Mouse (Mus musculus) midbrain, embryonic 15.5 days (tissue): ENCODE data around the gene Maats1. TPM values are rescaled to one million over a fixed set of nuclear protein-coding genes. Genes with fewer than 3 reads are reported as not detected.
A peak's percentile ranks its signal among the peaks of the same experiment; 100 is the strongest.

Experiments
- ATAC-seq: fragments of 200-750 bp; cut with Nextera tagmentation; replicated peaks from 2 replicates; pipeline ENCODE4 v1.8.0; 2017; ENCODE audit warnings: moderate TSS enrichment
- H3K27ac ChIP-seq: fragments of 300-500 bp; sonication (generic); 2 replicates; pipeline ENCODE4 v1.5.1; 2015; ENCODE audit warnings: mild to moderate bottlenecking, inconsistent platforms
- H3K27me3 ChIP-seq: fragments of 300-500 bp; sonication (generic); replicated peaks from 2 replicates; pipeline ENCODE4 v1.6.1; 2015; ENCODE audit warnings: inconsistent platforms
- H3K36me3 ChIP-seq: fragments of 300-500 bp; sonication (generic); replicated peaks from 2 replicates; pipeline ENCODE4 v1.6.1; 2015; ENCODE audit warnings: inconsistent platforms
- H3K4me1 ChIP-seq: fragments of 300-500 bp; sonication (generic); 2 replicates; pipeline ENCODE4 v1.6.1; 2015; ENCODE audit warnings: inconsistent platforms
- H3K4me2 ChIP-seq: fragments of 300-500 bp; sonication (generic); 2 replicates; pipeline ENCODE4 v1.6.1; 2015; ENCODE audit warnings: inconsistent platforms, mild to moderate bottlenecking, moderate library complexity
- H3K4me3 ChIP-seq: fragments of 300-500 bp; sonication (generic); 2 replicates; pipeline ENCODE4 v1.5.1; 2015; ENCODE audit warnings: mild to moderate bottlenecking, inconsistent platforms
- H3K9ac ChIP-seq: fragments of 300-500 bp; sonication (generic); 2 replicates; pipeline ENCODE4 v1.6.1; 2015; ENCODE audit warnings: mild to moderate bottlenecking, inconsistent platforms
- H3K9me3 ChIP-seq: fragments of 300-500 bp; sonication (generic); 2 replicates; pipeline ENCODE4 v1.6.1; 2016; ENCODE audit warnings: inconsistent platforms
- WGBS: fragments of 180-500 bp; shearing (Covaris S2); methylation state at CpG from one replicate; pipeline ENCODE4 v1.1.7; 2015; ENCODE audit warnings: mixed read lengths; 5-methylcytosine and 5-hydroxymethylcytosine counted together
- polyA plus RNA-seq: library from polyadenylated mRNA; unstranded; fragments of >200 nt; fragmentation: Nextera tagmentation; extraction: Ambion mirVana; gene quantifications from 2 replicates; pipeline ENCODE4 v1.2.1, GENCODE M21; 2015

Gene Maats1
- polyA plus RNA-seq = 1.1 and 1.5 TPM in 2 replicates

DNA sequence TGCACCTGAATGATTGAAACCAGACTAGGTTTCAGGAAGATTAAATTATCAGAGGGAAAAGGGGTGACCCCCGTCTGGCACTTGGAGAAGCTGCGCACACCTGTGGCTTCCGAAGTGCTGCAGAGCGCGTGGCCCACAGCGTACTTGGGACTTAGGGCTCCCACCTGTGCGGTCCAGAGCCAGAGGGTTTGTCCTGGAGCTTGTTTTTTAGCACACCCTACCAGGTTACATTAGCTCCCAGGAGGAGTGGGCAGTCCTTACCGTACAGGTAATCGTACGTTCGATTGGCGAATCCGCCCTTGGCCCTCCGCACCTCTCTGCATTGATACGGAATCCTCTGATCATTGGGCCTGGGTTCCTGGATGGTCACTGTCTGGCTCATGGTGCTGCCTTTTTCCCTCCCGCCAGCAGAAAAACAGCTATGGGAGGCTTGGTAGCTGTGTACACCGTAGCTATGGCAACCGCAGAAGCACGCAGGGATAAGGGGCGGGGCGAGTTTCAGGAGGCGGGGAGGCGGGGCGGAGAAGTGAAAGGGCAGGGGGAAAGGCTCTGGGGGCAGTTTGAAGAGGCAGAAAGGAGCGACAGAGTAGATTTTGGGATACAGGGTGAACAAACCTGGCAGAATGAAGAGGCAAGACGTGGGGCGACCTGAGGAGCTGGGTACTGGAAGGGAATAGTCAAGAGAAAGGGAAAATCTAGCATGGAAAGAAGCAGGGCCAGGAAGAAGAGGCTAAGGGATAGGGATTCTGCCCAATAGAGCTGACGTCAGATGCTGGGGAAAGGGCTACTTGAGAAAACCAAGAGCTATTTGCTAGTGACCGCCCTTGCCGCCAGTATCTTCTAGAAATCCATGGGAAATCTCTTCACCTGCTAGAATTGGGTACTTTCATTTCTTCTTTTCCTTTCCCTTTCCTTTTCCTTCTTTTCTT is at the start of gene Maats1:
Gene Maats1, minus strand, starts transcription at position 748 of the 929 bp plus-strand sequence.
- H3K9ac ChIP-seq = peak within 1 kb of the TSS; percentile 40
- H3K27me3 ChIP-seq = no peaks in the 10 kb centered on the region
- no peaks in the 10 kb centered on the region for H3K36me3 ChIP-seq
- H3K4me3 ChIP-seq = peak within 1 kb of the TSS; percentile 42
- no peak within 1 kb of the TSS for H3K27ac ChIP-seq
- peaks cover 6% of the 10 kb centered on the region for H3K4me1 ChIP-seq
- no peaks in the 10 kb centered on the region for H3K9me3 ChIP-seq
- H3K4me2 ChIP-seq = peak within 1 kb of the TSS; percentile 69
- ATAC-seq = peak; percentile 94
- WGBS = 6% methylated on average over 30 of the region's 30 CpGs

DNA sequence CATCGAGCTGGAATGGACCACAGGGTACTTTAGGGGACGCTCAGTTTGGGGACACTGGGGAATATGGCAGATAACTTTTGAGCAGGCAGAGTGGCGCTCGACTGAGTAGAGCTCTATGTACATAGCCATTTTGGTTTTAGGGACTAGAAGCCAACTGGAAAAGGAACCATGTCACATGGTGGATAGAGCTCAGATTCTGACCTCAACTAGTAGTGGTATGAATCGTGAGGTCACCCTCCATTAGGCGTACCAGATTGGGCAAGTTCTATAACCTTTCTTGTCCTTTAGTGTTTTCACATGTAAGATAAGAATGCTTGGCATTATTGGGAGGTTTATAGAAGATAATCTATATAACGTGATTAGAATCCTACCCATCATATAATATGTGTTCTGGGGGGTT is 48.4 kb upstream of the Maats1 start:
- Histone ChIP-seq H3K27ac (no peak overlapping the region), H3K4me2 (no peak overlapping the region), H3K9ac (no peak overlapping the region), H3K27me3 (no peaks in the 10 kb centered on the region), H3K36me3 (no peaks in the 10 kb centered on the region), H3K9me3 (no peaks in the 10 kb centered on the region), H3K4me1 (no peaks in the 10 kb centered on the region), H3K4me3 (no peak overlapping the region)
- no peak for ATAC-seq
- WGBS = 92% methylated on average over 7 of the region's 7 CpGs

DNA sequence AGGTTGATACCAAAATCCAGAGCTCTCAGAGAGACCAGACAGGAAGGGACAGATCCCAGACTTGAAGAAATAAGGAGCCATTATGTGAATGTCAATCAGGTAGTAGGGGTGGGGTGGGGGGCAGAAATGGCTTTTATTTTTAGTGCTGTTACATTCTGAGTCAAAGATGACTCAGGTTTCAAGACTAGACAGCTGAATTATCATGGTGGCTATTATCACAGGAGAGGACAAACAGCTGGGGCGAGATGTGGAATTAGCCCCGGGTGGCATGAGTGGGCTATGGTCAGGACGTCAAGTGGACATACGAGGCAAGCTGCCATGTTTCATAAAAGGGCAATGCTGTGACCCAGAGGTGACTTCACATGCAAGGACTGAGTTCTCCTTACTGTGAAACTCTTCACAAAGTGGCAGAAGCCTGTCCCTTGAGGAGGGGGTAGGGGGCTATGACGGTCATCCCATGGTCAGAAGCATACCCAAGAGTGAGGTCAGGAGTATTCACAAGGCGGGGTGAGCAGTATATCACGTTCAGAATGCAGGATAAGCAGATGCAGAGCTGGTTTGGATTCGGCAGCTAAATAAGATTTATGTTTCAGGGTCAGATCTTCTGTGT is 47.4 kb upstream of the Maats1 start:
- H3K4me3 ChIP-seq = no peak overlapping the region
- H3K9me3 ChIP-seq = no peaks in the 10 kb centered on the region
- 88% methylated on average over 8 of the region's 8 CpGs for WGBS
- no peak for ATAC-seq
- H3K36me3 ChIP-seq = no peaks in the 10 kb centered on the region
- no peak overlapping the region for H3K9ac ChIP-seq
- no peaks in the 10 kb centered on the region for H3K27me3 ChIP-seq
- no peaks in the 10 kb centered on the region for H3K4me1 ChIP-seq
- H3K27ac ChIP-seq = no peak overlapping the region
- H3K4me2 ChIP-seq = no peak overlapping the region

DNA sequence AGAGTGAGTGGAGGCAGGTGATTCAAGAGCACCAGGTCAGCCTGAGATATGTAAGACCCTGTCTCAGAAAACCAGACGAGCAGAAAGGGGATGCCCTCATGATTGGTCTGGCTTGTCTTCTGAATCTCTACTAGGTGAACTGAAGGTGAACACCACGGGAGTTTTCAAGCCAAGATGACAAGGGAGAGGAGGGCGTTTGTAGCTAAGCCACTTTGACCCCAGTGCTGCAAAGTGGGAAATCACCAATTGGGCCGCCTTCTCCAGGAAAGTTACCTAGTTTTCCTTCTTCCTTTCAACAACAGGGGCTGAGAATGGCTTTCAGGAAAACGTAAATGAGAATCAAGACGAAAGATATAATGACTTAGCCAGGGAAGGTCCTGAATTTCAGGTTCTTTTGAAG is 46.8 kb upstream of the Maats1 start:
- Histone ChIP-seq H3K4me2 (no peak overlapping the region), H3K27me3 (no peaks in the 10 kb centered on the region), H3K4me1 (no peaks in the 10 kb centered on the region), H3K9ac (no peak overlapping the region), H3K9me3 (no peaks in the 10 kb centered on the region), H3K36me3 (no peaks in the 10 kb centered on the region), H3K4me3 (no peak overlapping the region), H3K27ac (no peak overlapping the region)
- 81% methylated on average over 6 of the region's 6 CpGs for WGBS
- ATAC-seq = no peak

DNA sequence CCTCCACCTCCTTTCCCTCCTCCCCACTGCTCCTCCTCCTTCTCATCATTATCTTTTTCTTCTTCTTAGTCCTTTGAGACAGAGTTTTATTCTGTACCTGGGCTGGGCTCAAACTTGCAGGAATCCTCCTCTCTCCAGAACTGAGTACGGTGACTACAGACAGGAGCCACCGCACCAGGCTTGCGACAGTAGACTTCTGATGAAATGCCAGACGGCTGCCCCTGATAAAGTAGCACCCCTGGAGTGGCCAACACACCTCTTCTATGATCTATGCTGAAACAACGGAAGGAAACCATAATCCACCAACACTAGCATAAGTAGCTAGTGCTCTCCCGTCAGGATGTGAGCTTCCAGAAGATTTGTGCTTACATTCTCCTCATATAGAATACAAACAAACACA is 45.4 kb upstream of the Maats1 start:
- 86% methylated on average over 6 of the region's 6 CpGs for WGBS
- Histone ChIP-seq H3K36me3 (no peaks in the 10 kb centered on the region), H3K9ac (no peak overlapping the region), H3K27ac (no peak overlapping the region), H3K4me1 (no peaks in the 10 kb centered on the region), H3K4me3 (no peak overlapping the region), H3K27me3 (no peaks in the 10 kb centered on the region), H3K4me2 (no peak overlapping the region), H3K9me3 (no peaks in the 10 kb centered on the region)
- ATAC-seq = no peak

DNA sequence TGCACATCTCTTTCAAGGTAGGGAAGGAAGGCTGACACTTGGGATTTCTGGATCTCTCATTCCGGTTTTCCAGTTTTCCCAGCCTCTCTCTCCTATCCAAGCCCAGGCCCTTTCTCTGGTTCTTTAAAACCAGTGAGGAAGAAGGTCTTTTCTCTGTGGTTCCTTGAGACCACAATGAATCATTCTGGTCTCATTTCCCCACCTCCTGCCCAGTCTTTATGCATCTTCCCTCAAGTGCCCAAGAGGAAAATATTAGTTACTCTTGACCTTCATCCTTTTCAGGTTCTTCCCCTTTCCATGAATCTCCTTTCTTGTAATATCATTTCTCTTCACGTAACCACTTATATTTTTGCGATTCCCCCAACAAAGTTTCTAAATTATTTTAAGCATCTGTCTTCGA is 43.8 kb upstream of the Maats1 start:
- no peak overlapping the region for H3K4me3 ChIP-seq
- no peak overlapping the region for H3K27ac ChIP-seq
- ATAC-seq = no peak
- H3K36me3 ChIP-seq = no peaks in the 10 kb centered on the region
- no peak overlapping the region for H3K4me2 ChIP-seq
- no peaks in the 10 kb centered on the region for H3K4me1 ChIP-seq
- H3K9ac ChIP-seq = no peak overlapping the region
- no peaks in the 10 kb centered on the region for H3K27me3 ChIP-seq
- 95% methylated on average over 4 of the region's 4 CpGs for whole genome bisulfite sequencing
- H3K9me3 ChIP-seq = no peaks in the 10 kb centered on the region

DNA sequence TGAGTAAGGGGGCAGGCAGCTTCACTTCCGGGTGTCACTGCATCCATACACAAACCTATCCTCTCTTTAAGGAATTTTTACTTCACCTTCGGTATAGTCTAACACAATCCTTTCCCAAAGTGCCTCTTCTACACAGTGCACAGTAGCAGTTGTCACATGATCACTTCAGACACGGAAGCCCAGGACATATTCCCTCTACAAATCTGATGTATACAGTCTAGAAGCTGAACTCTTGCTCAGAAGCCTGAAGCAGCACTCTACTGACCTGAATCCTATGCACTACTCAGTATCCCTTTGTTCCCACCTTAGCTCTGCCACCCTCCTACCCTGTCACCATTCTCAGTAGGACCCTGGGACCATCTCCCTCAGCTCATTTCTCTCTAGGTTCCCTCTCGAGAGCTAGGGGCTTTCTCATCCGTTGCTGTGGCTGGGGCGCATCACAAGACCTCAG is 43.3 kb upstream of the Maats1 start:
- Histone ChIP-seq H3K4me1 (no peaks in the 10 kb centered on the region), H3K9me3 (no peaks in the 10 kb centered on the region), H3K9ac (no peak overlapping the region), H3K4me2 (no peak overlapping the region), H3K27me3 (no peaks in the 10 kb centered on the region), H3K4me3 (no peak overlapping the region), H3K27ac (no peak overlapping the region), H3K36me3 (no peaks in the 10 kb centered on the region)
- ATAC-seq = no peak
- WGBS = 88% methylated on average over 6 of the region's 6 CpGs

DNA sequence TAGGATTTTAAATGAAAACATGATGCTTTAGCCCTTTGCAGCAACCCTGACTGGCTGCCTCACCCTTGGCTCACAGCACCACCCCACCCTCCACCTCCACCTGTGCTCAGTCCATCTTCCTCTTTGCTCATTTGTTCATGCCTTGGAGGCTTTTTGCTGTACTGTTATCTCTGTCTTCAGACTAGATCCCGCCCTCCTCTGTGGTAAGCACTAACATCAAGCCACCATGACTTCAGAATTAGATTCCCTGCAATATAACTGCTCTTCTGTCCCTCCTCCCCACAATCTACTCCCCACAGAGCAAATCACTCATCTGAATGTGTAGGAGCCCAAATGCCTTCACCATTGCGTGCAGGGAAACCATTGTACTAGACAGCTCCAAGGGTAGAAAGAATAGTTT is 41.7 kb upstream of the Maats1 start:
- no peaks in the 10 kb centered on the region for H3K9me3 ChIP-seq
- H3K4me1 ChIP-seq = no peaks in the 10 kb centered on the region
- no peak for ATAC-seq
- no peak overlapping the region for H3K4me3 ChIP-seq
- 89% methylated on average over 2 of the region's 2 CpGs for WGBS
- no peaks in the 10 kb centered on the region for H3K36me3 ChIP-seq
- H3K4me2 ChIP-seq = no peak overlapping the region
- no peaks in the 10 kb centered on the region for H3K27me3 ChIP-seq
- no peak overlapping the region for H3K27ac ChIP-seq
- no peak overlapping the region for H3K9ac ChIP-seq

DNA sequence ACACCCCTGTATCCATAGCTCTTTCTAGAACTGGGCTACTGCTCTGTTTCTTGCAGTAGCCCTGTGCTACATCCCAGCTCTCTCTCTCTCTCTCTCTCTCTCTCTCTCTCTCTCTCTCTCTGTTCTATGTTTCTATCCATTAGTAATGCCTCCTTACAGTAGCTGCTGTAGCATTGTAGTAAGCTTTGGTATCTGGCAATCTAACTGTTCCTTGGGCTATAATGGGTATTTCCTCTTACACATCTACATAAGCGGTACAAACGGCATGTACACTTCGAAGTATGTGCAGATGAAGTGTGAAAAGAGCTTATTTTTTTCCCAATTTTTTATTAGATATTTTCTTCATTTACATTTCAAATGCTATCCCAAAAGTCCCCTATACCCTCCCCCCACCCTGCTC is 38.0 kb upstream of the Maats1 start:
- WGBS = 88% methylated on average over 3 of the region's 3 CpGs
- no peak overlapping the region for H3K9ac ChIP-seq
- peaks cover 9% of the 10 kb centered on the region; the same call in 1 of the 2 replicates for H3K4me1 ChIP-seq
- ATAC-seq = no peak
- no peaks in the 10 kb centered on the region for H3K27me3 ChIP-seq
- H3K9me3 ChIP-seq = no peaks in the 10 kb centered on the region
- H3K4me3 ChIP-seq = no peak overlapping the region
- no peak overlapping the region for H3K27ac ChIP-seq
- no peaks in the 10 kb centered on the region for H3K36me3 ChIP-seq
- no peak overlapping the region for H3K4me2 ChIP-seq

DNA sequence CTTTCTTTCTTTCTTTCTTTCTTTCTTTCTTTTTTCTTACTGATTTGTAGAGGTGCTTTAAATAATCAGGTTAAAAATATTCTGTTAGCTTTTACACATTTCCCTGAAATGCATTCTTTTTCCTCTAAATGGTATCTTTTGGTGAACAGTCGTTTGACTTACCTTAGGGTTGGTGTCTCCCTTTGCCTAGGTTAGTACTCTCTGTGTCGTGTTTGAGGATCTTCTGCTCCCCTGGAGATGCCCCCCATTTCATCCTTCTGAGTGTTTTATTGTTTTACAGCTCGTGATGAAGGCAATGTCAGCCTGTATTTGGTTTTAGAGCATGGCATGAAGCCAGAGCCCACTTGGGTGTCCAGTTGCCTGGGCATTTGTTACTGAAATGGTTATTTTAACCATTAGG is 37.5 kb upstream of the Maats1 start:
- H3K4me1 ChIP-seq = peaks cover 9% of the 10 kb centered on the region; the same call in 1 of the 2 replicates
- no peak for ATAC-seq
- no peak overlapping the region for H3K27ac ChIP-seq
- WGBS = 64% methylated on average over 3 of the region's 3 CpGs
- H3K4me2 ChIP-seq = no peak overlapping the region
- H3K27me3 ChIP-seq = no peaks in the 10 kb centered on the region
- no peaks in the 10 kb centered on the region for H3K36me3 ChIP-seq
- no peak overlapping the region for H3K9ac ChIP-seq
- no peaks in the 10 kb centered on the region for H3K9me3 ChIP-seq
- H3K4me3 ChIP-seq = no peak overlapping the region

DNA sequence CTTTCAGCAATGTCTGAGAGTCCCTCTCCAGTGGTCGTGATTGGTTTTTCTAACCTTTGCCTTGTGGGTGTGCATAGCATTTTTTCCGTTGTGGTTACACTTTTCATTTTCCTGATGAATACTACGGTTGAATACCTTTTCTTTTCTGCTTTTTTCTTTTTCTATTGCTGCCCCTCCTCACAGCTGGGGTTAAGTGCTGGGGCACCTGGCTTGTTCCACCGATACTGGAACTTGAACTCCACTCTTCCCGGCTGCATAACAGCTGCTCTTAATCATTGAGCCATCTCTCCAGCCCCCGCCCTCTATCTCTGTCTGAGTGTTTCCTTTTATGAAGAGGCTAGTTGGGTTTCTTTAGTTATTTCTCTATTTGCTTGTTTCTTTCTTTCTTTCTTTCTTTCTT is 37.1 kb upstream of the Maats1 start:
- H3K4me3 ChIP-seq = no peak overlapping the region
- H3K36me3 ChIP-seq = no peaks in the 10 kb centered on the region
- H3K4me2 ChIP-seq = no peak overlapping the region
- no peak for ATAC-seq
- peaks cover 9% of the 10 kb centered on the region; the same call in 1 of the 2 replicates for H3K4me1 ChIP-seq
- no peaks in the 10 kb centered on the region for H3K9me3 ChIP-seq
- H3K27ac ChIP-seq = no peak overlapping the region
- H3K9ac ChIP-seq = no peak overlapping the region
- WGBS = 62% methylated on average over 6 of the region's 6 CpGs
- no peaks in the 10 kb centered on the region for H3K27me3 ChIP-seq

DNA sequence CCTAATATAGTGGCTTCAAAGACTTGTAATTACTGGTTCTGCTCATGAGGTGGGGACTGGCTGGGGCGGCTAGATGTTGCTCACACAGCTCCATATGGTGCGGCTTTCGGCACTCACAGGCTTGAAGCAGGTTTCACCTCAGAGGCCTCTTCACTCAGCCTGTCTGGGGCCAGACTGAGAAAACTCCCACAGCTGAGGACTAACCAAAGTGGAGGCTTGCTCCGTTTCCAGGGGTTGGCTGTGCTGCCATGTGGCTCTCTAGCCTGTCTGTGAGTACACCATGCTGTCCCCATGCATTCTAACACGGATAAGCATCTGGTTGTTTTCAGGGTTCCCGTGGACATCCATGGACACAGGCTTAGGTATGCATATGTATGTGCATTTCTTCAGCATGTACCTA is 36.6 kb upstream of the Maats1 start:
- WGBS = 89% methylated on average over 6 of the region's 6 CpGs
- no peaks in the 10 kb centered on the region for H3K9me3 ChIP-seq
- no peak overlapping the region for H3K9ac ChIP-seq
- ATAC-seq = no peak
- no peaks in the 10 kb centered on the region for H3K36me3 ChIP-seq
- H3K4me3 ChIP-seq = no peak overlapping the region
- peaks cover 9% of the 10 kb centered on the region; the same call in 1 of the 2 replicates for H3K4me1 ChIP-seq
- no peaks in the 10 kb centered on the region for H3K27me3 ChIP-seq
- H3K4me2 ChIP-seq = no peak overlapping the region
- H3K27ac ChIP-seq = no peak overlapping the region
